Mouse (Mus musculus): ENCODE measurements around the gene Mrtfa.

- no peak for TF ChIP-seq CTCF (IDR thresholded peaks at IDR 0.05; ENCODE audit: borderline replicate concordance, insufficient read depth, low read length)
- no peak for TF ChIP-seq POLR2A (IDR thresholded peaks at IDR 0.05; ENCODE audit: low read depth, low read length)
Measured at GRCm38 (mm10) chr15:81105962-81106361, 84.6 kb downstream of the Mrtfa start.

Measured in embryonic fibroblast, embryonic 13.5 days (primary cell).